ENCODE assay signal across 9 mouse cellular contexts in genomic region chr5:34538527-34538926, GRCm38 (mm10). TPM values are rescaled to one million over a fixed set of nuclear protein-coding genes. Genes with fewer than 3 reads are reported as not detected.
DNase-seq lines count a peak whose midpoint lies in the region; ATAC-seq and TF ChIP-seq lines count a peak whose summit lies in the region.
"Had no signal": no experiment of that assay in that cellular context is flagged by ENCODE, and none has a peak within 500 bp of the region (broad histone marks: within the 10 kb centered on the region; RNA-seq: fewer than 3 reads in every experiment).

No protein-coding gene starts in this region.

- dilution Hi-C loops in CH12.LX (cut with MboI; ENCODE audit: extremely low pct_ligation_motif_present, extremely low pct_unique_long_range_greater_than_20kb, low sequenced_read_pairs), result no loop called here

- no peak overlapping the region for H3K9ac ChIP-seq in heart, embryonic 12.5 days
- H3K9ac ChIP-seq in CH12.LX (ENCODE audit: insufficient read depth, low read depth), result no peak overlapping the region
- no peak overlapping the region for H3K9ac ChIP-seq in neural tube, embryonic 15.5 days (replicated peaks)
- H3K9ac ChIP-seq: hindbrain, embryonic 15.5 days had no signal

- 25% methylated on average over 5 of the region's 5 CpGs for WGBS in heart, embryonic 12.5 days
- WGBS in small intestine, adult 2 months, result 30% methylated on average over 5 of the region's 5 CpGs
- WGBS in neural tube, embryonic 15.5 days, result 46% methylated on average over 5 of the region's 5 CpGs

- TF ChIP-seq EP300 in CH12.LX (IDR thresholded peaks at IDR 0.05; ENCODE audit: low read length), result no peak

- no peak overlapping the region for H3K4me3 ChIP-seq in heart, embryonic 12.5 days
- H3K4me3 ChIP-seq in CH12.LX (replicated peaks in 1 of 3; ENCODE audit: low read depth in 2 of 3, low read length in 2 of 3, poor library complexity in 1 of 3), result no peak overlapping the region
- H3K4me3 ChIP-seq in small intestine, adult 2 months (ENCODE audit: low read depth, low read length), result no peak overlapping the region
- H3K4me3 ChIP-seq in neural tube, embryonic 15.5 days (replicated peaks), result no peak overlapping the region
- H3K4me3 ChIP-seq: hindbrain, embryonic 15.5 days had no signal

- in situ Hi-C loops in CH12.LX (cut with MboI; ENCODE audit: low pct_ligation_motif_present, low pct_unique_long_range_greater_than_20kb, low sequenced_read_pairs), result loop anchor here (25.0 kb wide), 1 partner anchor 499 kb away; the partner anchor contains the start of gene Hgfac

- H3K27ac ChIP-seq in heart, embryonic 12.5 days (ENCODE audit: poor library complexity, severe bottlenecking), result no peak overlapping the region
- no peak overlapping the region for H3K27ac ChIP-seq in CH12.LX (ENCODE audit: insufficient read depth, low read depth)
- H3K27ac ChIP-seq in small intestine, adult 2 months (ENCODE audit: insufficient read depth, low read depth, low read length), result no peak overlapping the region
- no peak overlapping the region for H3K27ac ChIP-seq in neural tube, embryonic 15.5 days (replicated peaks)
- H3K27ac ChIP-seq: hindbrain, embryonic 15.5 days had no signal

- ATAC-seq in heart, embryonic 12.5 days (ENCODE audit: insufficient number of reproducible peaks, low FRiP score), result no peak
- ATAC-seq in granulocyte monocyte progenitor cell, adult 5-6 weeks (replicated peaks; ENCODE audit: poor library complexity, severe bottlenecking), result peak; percentile 20; the same call in 1 of the 2 replicates
- no peak for ATAC-seq in neural tube, embryonic 15.5 days (ENCODE audit: low FRiP score)

- no peaks in the 10 kb centered on the region for H3K36me3 ChIP-seq in heart, embryonic 12.5 days
- H3K36me3 ChIP-seq in CH12.LX (replicated peaks in 1 of 2; ENCODE audit: control insufficient read depth in 1 of 2, insufficient read depth in 1 of 2, low read length in 1 of 2), result peaks cover 0 to 9% of the 10 kb centered on the region in 2 experiments
- H3K36me3 ChIP-seq in small intestine, adult 2 months (ENCODE audit: control insufficient read depth, insufficient read depth, low read length), result no peaks in the 10 kb centered on the region
- no peaks in the 10 kb centered on the region for H3K36me3 ChIP-seq in neural tube, embryonic 15.5 days
- H3K36me3 ChIP-seq: hindbrain, embryonic 15.5 days had no signal

- TF ChIP-seq RAD21 in CH12.LX (IDR thresholded peaks at IDR 0.05; ENCODE audit: low read depth, low read length), result peak; percentile 48

- intact Hi-C loops in left cerebral cortex, postnatal 25 days (cut with DNase I), result no loop called here

- DNase-seq in heart, adult 11 months, result no peak
- peak; percentile 70 for DNase-seq in CH12.LX (ENCODE audit: extremely low read depth)
- DNase-seq in left cerebral cortex, postnatal 25 days (ENCODE audit: low spot score in 2 of 2), result no peak
- no peak for DNase-seq in layer of hippocampus, adult 9-11 months

- peak overlapping the region; percentile 9; the same call in 1 of the 2 replicates for H3K4me2 ChIP-seq in heart, embryonic 12.5 days
- H3K4me2 ChIP-seq in CH12.LX (ENCODE audit: insufficient read depth, low read depth, poor library complexity, severe bottlenecking), result peak overlapping the region; percentile 26
- H3K4me2 ChIP-seq in neural tube, embryonic 15.5 days, result no peak overlapping the region
- H3K4me2 ChIP-seq: hindbrain, embryonic 15.5 days had no signal

- H3K9me3 ChIP-seq in heart, embryonic 12.5 days (replicated peaks), result no peaks in the 10 kb centered on the region
- no peaks in the 10 kb centered on the region for H3K9me3 ChIP-seq in CH12.LX (replicated peaks; ENCODE audit: low read length)
- H3K9me3 ChIP-seq in neural tube, embryonic 15.5 days (replicated peaks), result no peaks in the 10 kb centered on the region
- H3K9me3 ChIP-seq: hindbrain, embryonic 15.5 days had no signal

- H3K79me2 ChIP-seq in CH12.LX (replicated peaks; ENCODE audit: control insufficient read depth, extremely low read depth, insufficient read depth, poor library complexity, severe bottlenecking), result no peaks in the 10 kb centered on the region

- H3K4me1 ChIP-seq in heart, embryonic 12.5 days (replicated peaks), result peaks cover 8% of the 10 kb centered on the region
- H3K4me1 ChIP-seq in CH12.LX (ENCODE audit: control insufficient read depth in 1 of 2, insufficient read depth in 2 of 2), result peaks cover 16 to 46% of the 10 kb centered on the region in 2 experiments
- H3K4me1 ChIP-seq in small intestine, adult 2 months (ENCODE audit: control insufficient read depth, insufficient read depth, insufficient read length, low read length), result peaks cover 13% of the 10 kb centered on the region
- H3K4me1 ChIP-seq in neural tube, embryonic 15.5 days, result no peaks in the 10 kb centered on the region
- H3K4me1 ChIP-seq: hindbrain, embryonic 15.5 days had no signal

- no peak for TF ChIP-seq POLR2A in CH12.LX (IDR thresholded peaks at IDR 0.05; ENCODE audit: low read depth, low read length)
- no peak for TF ChIP-seq POLR2A in small intestine, adult 2 months (IDR thresholded peaks at IDR 0.05; ENCODE audit: low read depth, low read length)

- TF ChIP-seq CTCF in CH12.LX (conservative IDR thresholded peaks at IDR 0.05 in 1 of 2, IDR thresholded peaks at IDR 0.05 in 1 of 2; ENCODE audit: low read depth in 2 of 2, low read length in 2 of 2), result peak in 1 of 2 experiments; percentile 70; a peak in 2 of 4 replicates
- TF ChIP-seq CTCF in small intestine, adult 2 months (IDR thresholded peaks at IDR 0.05; ENCODE audit: extremely low read depth, insufficient read length, insufficient replicate concordance, low read depth, low read length), result peak; percentile 39; the same call in 1 of the 2 replicates

- H3K27me3 ChIP-seq in heart, embryonic 12.5 days (replicated peaks), result peaks cover 9% of the 10 kb centered on the region; the same call in 1 of the 2 replicates
- no peaks in the 10 kb centered on the region for H3K27me3 ChIP-seq in CH12.LX (replicated peaks)
- H3K27me3 ChIP-seq in small intestine, adult 2 months (ENCODE audit: control insufficient read depth, insufficient read depth, low read length), result no peaks in the 10 kb centered on the region
- no peaks in the 10 kb centered on the region for H3K27me3 ChIP-seq in neural tube, embryonic 15.5 days (replicated peaks)
- H3K27me3 ChIP-seq: hindbrain, embryonic 15.5 days had no signal

TF ChIP-seq in CH12.LX, 34 proteins besides CTCF, POLR2A, EP300 and RAD21 (continues in another document):
- TF ChIP-seq JUN (IDR thresholded peaks at IDR 0.05; ENCODE audit: insufficient read depth, low read depth, low read length) (no peak), E2F4 (IDR thresholded peaks at IDR 0.05; ENCODE audit: insufficient replicate concordance, low read depth, low read length) (no peak), MAFK (IDR thresholded peaks at IDR 0.05; ENCODE audit: insufficient replicate concordance, low read length) (no peak), CHD1 (IDR thresholded peaks at IDR 0.05; ENCODE audit: low read depth, low read length) (no peak), TCF12 (IDR thresholded peaks at IDR 0.05; ENCODE audit: low read depth, low read length) (0 out of 2 replicates have a peak, but pooled peaks have one; percentile 10), ELF1 (IDR thresholded peaks at IDR 0.05; ENCODE audit: low read depth, low read length) (no peak), USF1 (IDR thresholded peaks at IDR 0.05; ENCODE audit: low read depth, low read length) (no peak), ZKSCAN1 (IDR thresholded peaks at IDR 0.05; ENCODE audit: borderline replicate concordance, low read depth, low read length) (no peak), ZMIZ1 (IDR thresholded peaks at IDR 0.05; ENCODE audit: low read depth, low read length) (no peak), USF2 (conservative IDR thresholded peaks at IDR 0.05; ENCODE audit: low read depth, low read length) (no peak), ETS1 (conservative IDR thresholded peaks at IDR 0.05; ENCODE audit: low read depth, low read length) (no peak), TBP (conservative IDR thresholded peaks at IDR 0.05; ENCODE audit: low read depth, low read length) (no peak), SMC3 (IDR thresholded peaks at IDR 0.05; ENCODE audit: low read depth, low read length) (peak; percentile 73), RCOR1 (conservative IDR thresholded peaks at IDR 0.05; ENCODE audit: low read depth, low read length) (no peak)

RNA-seq across cellular contexts. Expression of gene Sh3bp2, which starts 12.9 kb away (rescaled TPM):
- 3.0 and 6.4 TPM in 2 replicates for polyA plus RNA-seq in heart, embryonic 12.5 days (2016; fragmentation: Nextera tagmentation; extraction: Ambion mirVana)
- total RNA-seq in CH12.LX (2012; rRNA removed) (5.9 and 7.3 TPM in 2 replicates), CH12.LX (2014; rRNA removed) (5.8 and 6.5 TPM in 2 replicates)
- 10.5 and 11.0 TPM in 2 replicates for polyA plus RNA-seq in CH12.LX (2012; ENCODE audit: insufficient read length, low read depth)
- total RNA-seq in granulocyte monocyte progenitor cell, adult 5-6 weeks (2014; fragmentation: Nextera tagmentation), result 15.4 and 16.5 TPM in 2 replicates
- total RNA-seq in granulocyte monocyte progenitor cell, adult 5-6 weeks (2017), result 9.8 and 11.9 TPM in 2 replicates
- polyA plus RNA-seq in small intestine, adult 2 months (2012; rRNA removed), result 5.0 and 12.4 TPM in 2 replicates
- 17.9 and 22.6 TPM in 2 replicates for polyA plus RNA-seq in neural tube, embryonic 15.5 days (2015; fragmentation: Nextera tagmentation; extraction: Ambion mirVana)
- 1 to 10 TPM; 2.1 to 4.9 TPM for total RNA-seq in left cerebral cortex, postnatal 25 days (2021)

RNA-seq across cellular contexts. Expression of gene Tnip2, which starts 24.7 kb away (rescaled TPM):
- polyA plus RNA-seq in heart, embryonic 12.5 days (2016; fragmentation: Nextera tagmentation; extraction: Ambion mirVana), result 15.8 and 19.5 TPM in 2 replicates
- 21.9 and 23.4 TPM in 2 replicates for total RNA-seq in CH12.LX (2012; rRNA removed)
- total RNA-seq in CH12.LX (2014; rRNA removed), result 16.0 and 17.7 TPM in 2 replicates
- 26.8 and 30.6 TPM in 2 replicates for polyA plus RNA-seq in CH12.LX (2012; ENCODE audit: insufficient read length, low read depth)
- 11.8 and 16.2 TPM in 2 replicates for total RNA-seq in granulocyte monocyte progenitor cell, adult 5-6 weeks (2014; fragmentation: Nextera tagmentation)
- total RNA-seq in granulocyte monocyte progenitor cell, adult 5-6 weeks (2017), result 22.0 and 24.4 TPM in 2 replicates
- polyA plus RNA-seq in small intestine, adult 2 months (2012; rRNA removed), result 7.2 and 13.8 TPM in 2 replicates
- 13.2 and 18.2 TPM in 2 replicates for polyA plus RNA-seq in neural tube, embryonic 15.5 days (2015; fragmentation: Nextera tagmentation; extraction: Ambion mirVana)
- total RNA-seq in left cerebral cortex, postnatal 25 days (2021), result 10 to 100 TPM; 13.0 to 13.1 TPM

RNA-seq across cellular contexts. Expression of gene Add1, which starts 34.9 kb away (rescaled TPM):
- 188 and 189 TPM in 2 replicates for polyA plus RNA-seq in heart, embryonic 12.5 days (2016; fragmentation: Nextera tagmentation; extraction: Ambion mirVana)
- total RNA-seq in CH12.LX (2012; rRNA removed), result 32.1 and 45.0 TPM in 2 replicates
- 28.0 and 28.1 TPM in 2 replicates for total RNA-seq in CH12.LX (2014; rRNA removed)
- 46.0 and 48.7 TPM in 2 replicates for polyA plus RNA-seq in CH12.LX (2012; ENCODE audit: insufficient read length, low read depth)
- total RNA-seq in granulocyte monocyte progenitor cell, adult 5-6 weeks (2014; fragmentation: Nextera tagmentation), result 65.6 and 74.2 TPM in 2 replicates
- 81.0 and 82.6 TPM in 2 replicates for total RNA-seq in granulocyte monocyte progenitor cell, adult 5-6 weeks (2017)
- polyA plus RNA-seq in small intestine, adult 2 months (2012; rRNA removed), result 42.7 and 160 TPM in 2 replicates
- 205 and 222 TPM in 2 replicates for polyA plus RNA-seq in neural tube, embryonic 15.5 days (2015; fragmentation: Nextera tagmentation; extraction: Ambion mirVana)
- total RNA-seq in left cerebral cortex, postnatal 25 days (2021), result 100 to 1,000 TPM; 415 to 423 TPM
